Mouse (Mus musculus) R1 (cell line): ENCODE measurements around the gene Gpn3.

Experiments used
- DNase-seq: peaks from one replicate; pipeline ENCODE4 v3.0.0-alpha.2; 2018; ENCODE audit warnings: low read depth, low spot score

Gene Gpn3

GRCm38 (mm10) chr5:122421271-122422068, 49.8 kb downstream of the Gpn3 start, which contains the start of gene Anapc7:
Gene Anapc7 (plus strand): TSS chr5:122421693.
- no peak for DNase-seq

- peak; percentile 91 for DNase-seq
Measured at GRCm38 (mm10) chr5:122422071-122422964, 50.6 kb downstream of the Gpn3 start.

GRCm38 (mm10) chr5:122423083-122423482, 51.4 kb downstream of the Gpn3 start:
- DNase-seq: peak; percentile 32

GRCm38 (mm10) chr5:122425550-122425949, 53.9 kb downstream of the Gpn3 start:
- DNase-seq: no peak

GRCm38 (mm10) chr5:122430036-122430775, 58.5 kb downstream of the Gpn3 start:
- DNase-seq: peak; percentile 87

- DNase-seq: no peak
Measured at GRCm38 (mm10) chr5:122431221-122431620, 59.5 kb downstream of the Gpn3 start.
